22 mouse cellular contexts compared by ENCODE assay signal in genomic region chr1:160878485-160878884, GRCm38 (mm10). TPM values are rescaled to one million over a fixed set of nuclear protein-coding genes. Genes with fewer than 3 reads are reported as not detected.
A peak's percentile ranks its signal among the peaks of the same experiment; 100 is the strongest.
DNase-seq lines count a peak whose midpoint lies in the region; ATAC-seq and TF ChIP-seq lines count a peak whose summit lies in the region.
"Had no signal": no experiment of that assay in that cellular context is flagged by ENCODE, and none has a peak within 500 bp of the region (broad histone marks: within the 10 kb centered on the region; RNA-seq: fewer than 3 reads in every experiment).

No protein-coding gene starts in this region.

- H3K9me3 ChIP-seq in midbrain, embryonic 16.5 days (replicated peaks; ENCODE audit: control insufficient read depth, low read length, poor library complexity, severe bottlenecking), result no peaks in the 10 kb centered on the region
- H3K9me3 ChIP-seq: embryonic facial prominence, embryonic 12.5 days; hindbrain, embryonic 10.5 days; midbrain, embryonic 13.5 days had no signal

- H3K36me3 ChIP-seq in myocyte (ENCODE audit: control insufficient read depth, insufficient read depth), result no peaks in the 10 kb centered on the region
- H3K36me3 ChIP-seq in midbrain, embryonic 16.5 days (ENCODE audit: control insufficient read depth, insufficient read depth, low read length), result no peaks in the 10 kb centered on the region
- H3K36me3 ChIP-seq: embryonic facial prominence, embryonic 12.5 days; hindbrain, embryonic 10.5 days; midbrain, embryonic 13.5 days had no signal

- no peak overlapping the region for H3ac ChIP-seq in myocyte (ENCODE audit: control insufficient read depth, insufficient read length)

- H3K4me3 ChIP-seq in myocyte, result no peak overlapping the region
- H3K4me3 ChIP-seq in midbrain, embryonic 16.5 days (ENCODE audit: low read depth, low read length), result no peak overlapping the region
- H3K4me3 ChIP-seq: embryonic facial prominence, embryonic 12.5 days; erythroblast, embryonic 14.5 days; hindbrain, embryonic 10.5 days; midbrain, embryonic 13.5 days had no signal

- H3K79me2 ChIP-seq in myocyte (ENCODE audit: control insufficient read depth, insufficient read depth), result no peaks in the 10 kb centered on the region

- peak; percentile 70 for DNase-seq in heart, adult 11 months
- no peak for DNase-seq in heart, postnatal 4 days
- peak; percentile 75 for DNase-seq in MN1 (ENCODE audit: low spot score)
- peak; percentile 10 for DNase-seq in c-Kit-positive CD71-negative TER-119-negative erythroid progenitor cells, embryonic 14.5 days (ENCODE audit: low read depth)
- no peak for DNase-seq in left cerebral cortex, adult 9 months (ENCODE audit: low spot score in 2 of 2)
- DNase-seq: cerebellum, adult 2 months; gastrocnemius, postnatal 25 days; kidney, adult 2 months; kidney, postnatal 10 days; right cerebral cortex, postnatal 14 days; spleen, adult 18-20 months; thymus, postnatal 4 days had no signal

- no peak overlapping the region for H3K27ac ChIP-seq in midbrain, embryonic 16.5 days (ENCODE audit: low read length)
- H3K27ac ChIP-seq: embryonic facial prominence, embryonic 12.5 days; hindbrain, embryonic 10.5 days; hindbrain, postnatal 0 days; liver, embryonic 14.5 days; midbrain, embryonic 13.5 days had no signal

- peak overlapping the region; percentile 33 for H3K4me2 ChIP-seq in myocyte (ENCODE audit: low read depth)
- H3K4me2 ChIP-seq in midbrain, embryonic 16.5 days (ENCODE audit: low read length), result no peak overlapping the region
- H3K4me2 ChIP-seq: embryonic facial prominence, embryonic 12.5 days; midbrain, embryonic 13.5 days had no signal

- WGBS in midbrain, embryonic 16.5 days, result 79% methylated on average over 4 of the region's 4 CpGs

- no peaks in the 10 kb centered on the region for H3K27me3 ChIP-seq in myocyte (ENCODE audit: control insufficient read depth, insufficient read depth, insufficient read length)
- no peaks in the 10 kb centered on the region for H3K27me3 ChIP-seq in midbrain, embryonic 16.5 days (ENCODE audit: control insufficient read depth, insufficient read depth, low read depth, low read length)
- H3K27me3 ChIP-seq: embryonic facial prominence, embryonic 12.5 days; midbrain, embryonic 13.5 days had no signal

- H3K4me1 ChIP-seq in midbrain, embryonic 16.5 days (ENCODE audit: control insufficient read depth, insufficient read depth, low read length), result no peaks in the 10 kb centered on the region
- H3K4me1 ChIP-seq: embryonic facial prominence, embryonic 12.5 days; hindbrain, embryonic 10.5 days; midbrain, embryonic 13.5 days had no signal

- TF ChIP-seq POLR2A in myocyte (IDR thresholded peaks at IDR 0.05; ENCODE audit: insufficient read length, low read depth), result no peak

- no peak for ATAC-seq in monocyte, adult 5-6 weeks (replicated peaks; ENCODE audit: insufficient number of reproducible peaks, low FRiP score, low TSS enrichment, poor library complexity, severe bottlenecking)
- no peak for ATAC-seq in midbrain, embryonic 16.5 days
- ATAC-seq: forebrain, embryonic 14.5 days; hindbrain, postnatal 0 days; midbrain, embryonic 13.5 days had no signal

- no peak overlapping the region for H3K9ac ChIP-seq in midbrain, embryonic 16.5 days (ENCODE audit: low read depth, low read length)
- H3K9ac ChIP-seq: embryonic facial prominence, embryonic 12.5 days; liver, embryonic 14.5 days; midbrain, embryonic 13.5 days had no signal

TF ChIP-seq in myocyte, 11 proteins besides CTCF, POLR2A, EP300 and RAD21:
- TF ChIP-seq CEBPB (IDR thresholded peaks at IDR 0.05; ENCODE audit: insufficient read depth, poor library complexity, severe bottlenecking) (no peak), TCF12 (IDR thresholded peaks at IDR 0.05; ENCODE audit: insufficient read depth, poor library complexity, severe bottlenecking) (no peak), SRF (IDR thresholded peaks at IDR 0.05; ENCODE audit: control insufficient read depth, insufficient read length, low read depth) (no peak), USF1 (IDR thresholded peaks at IDR 0.05; ENCODE audit: low read depth) (no peak), MYOD1 (IDR thresholded peaks at IDR 0.05; ENCODE audit: control insufficient read depth in 1 of 3, insufficient read length in 2 of 3, low read depth in 2 of 3) (peak in 2 of 3 experiments; percentile 13 to 57), MYOG (IDR thresholded peaks at IDR 0.05; ENCODE audit: control insufficient read depth in 1 of 3, insufficient read depth in 1 of 3, insufficient read length in 2 of 3, low read depth in 2 of 3) (peak in 1 of 3 experiments; percentile 37)

RNA-seq across cellular contexts. Expression of gene Rc3h1, which starts 27.7 kb away (rescaled TPM):
- total RNA-seq in heart, postnatal 4 days (2021), result 10 to 100 TPM; 34.1 to 35.0 TPM
- 2.8 TPM for polyA plus RNA-seq in myocyte (2012; fragmentation: generic; extraction: Trizol)
- 28.3 to 44.1 TPM (median 33.3 TPM) in 3 replicates for total RNA-seq in monocyte, adult 5-6 weeks (2017)
- 6.1 and 6.9 TPM in 2 replicates for polyA plus RNA-seq in midbrain, embryonic 16.5 days (2015; fragmentation: Nextera tagmentation; extraction: Ambion mirVana)

Comparison
In these comparisons a context has a peak if more than half of its experiments do, and no peak if none do; other contexts are left out.
1. DNase-seq: peak in heart, adult 11 months (single experiment), MN1 (single experiment) and c-Kit-positive CD71-negative TER-119-negative erythroid progenitor cells, embryonic 14.5 days (single experiment); none in heart, postnatal 4 days (single experiment) and left cerebral cortex, adult 9 months (0 of 2).